Mouse (Mus musculus) midbrain, embryonic 15.5 days (tissue): ENCODE results near the gene Fam189a2. TPM values are rescaled to one million over a fixed set of nuclear protein-coding genes. Genes with fewer than 3 reads are reported as not detected.

Experiments used
- ATAC-seq: fragments of 200-750 bp; cut with Nextera tagmentation; replicated peaks from 2 replicates; pipeline ENCODE4 v1.8.0; 2017; ENCODE audit warnings: moderate TSS enrichment
- H3K27ac ChIP-seq: fragments of 300-500 bp; sonication (generic); 2 replicates; pipeline ENCODE4 v1.5.1; 2015; ENCODE audit warnings: mild to moderate bottlenecking, inconsistent platforms
- H3K27me3 ChIP-seq: fragments of 300-500 bp; sonication (generic); replicated peaks from 2 replicates; pipeline ENCODE4 v1.6.1; 2015; ENCODE audit warnings: inconsistent platforms
- H3K36me3 ChIP-seq: fragments of 300-500 bp; sonication (generic); replicated peaks from 2 replicates; pipeline ENCODE4 v1.6.1; 2015; ENCODE audit warnings: inconsistent platforms
- H3K4me1 ChIP-seq: fragments of 300-500 bp; sonication (generic); 2 replicates; pipeline ENCODE4 v1.6.1; 2015; ENCODE audit warnings: inconsistent platforms
- H3K4me2 ChIP-seq: fragments of 300-500 bp; sonication (generic); 2 replicates; pipeline ENCODE4 v1.6.1; 2015; ENCODE audit warnings: inconsistent platforms, mild to moderate bottlenecking, moderate library complexity
- H3K4me3 ChIP-seq: fragments of 300-500 bp; sonication (generic); 2 replicates; pipeline ENCODE4 v1.5.1; 2015; ENCODE audit warnings: mild to moderate bottlenecking, inconsistent platforms
- H3K9ac ChIP-seq: fragments of 300-500 bp; sonication (generic); 2 replicates; pipeline ENCODE4 v1.6.1; 2015; ENCODE audit warnings: mild to moderate bottlenecking, inconsistent platforms
- H3K9me3 ChIP-seq: fragments of 300-500 bp; sonication (generic); 2 replicates; pipeline ENCODE4 v1.6.1; 2016; ENCODE audit warnings: inconsistent platforms
- WGBS: fragments of 180-500 bp; shearing (Covaris S2); methylation state at CpG from one replicate; pipeline ENCODE4 v1.1.7; 2015; ENCODE audit warnings: mixed read lengths; 5-methylcytosine and 5-hydroxymethylcytosine counted together
- polyA plus RNA-seq: library from polyadenylated mRNA; unstranded; fragments of >200 nt; fragmentation: Nextera tagmentation; extraction: Ambion mirVana; gene quantifications from 2 replicates; pipeline ENCODE4 v1.2.1, GENCODE M21; 2015

Gene Fam189a2
- polyA plus RNA-seq, 1 experiment from 2014 or later, result 1.8 TPM

- ATAC-seq, result no peak
- Histone ChIP-seq H3K9ac (no peak overlapping the region), H3K27ac (no peak overlapping the region), H3K27me3 (no peaks in the 10 kb centered on the region), H3K4me2 (no peak overlapping the region), H3K9me3 (no peaks in the 10 kb centered on the region), H3K4me3 (no peak overlapping the region), H3K4me1 (peaks cover 1% of the 10 kb centered on the region), H3K36me3 (no peaks in the 10 kb centered on the region)
- 96% methylated on average over 9 of the region's 9 CpGs for WGBS
Measured at GRCm38 (mm10) chr19:23966376-23966775, 64.4 kb downstream of the Fam189a2 start.

- Histone ChIP-seq H3K27me3 (no peaks in the 10 kb centered on the region), H3K36me3 (no peaks in the 10 kb centered on the region), H3K4me3 (no peak overlapping the region), H3K9me3 (no peaks in the 10 kb centered on the region), H3K27ac (no peak overlapping the region), H3K4me2 (no peak overlapping the region), H3K9ac (no peak overlapping the region), H3K4me1 (peaks cover 17% of the 10 kb centered on the region)
- WGBS, result 62% methylated on average over 10 of the region's 10 CpGs
- no peak for ATAC-seq
Measured at GRCm38 (mm10) chr19:23964401-23964910, 66.4 kb downstream of the Fam189a2 start.

- peaks cover 17% of the 10 kb centered on the region for H3K4me1 ChIP-seq
- ATAC-seq, result peak; percentile 81
- H3K9me3 ChIP-seq, result no peaks in the 10 kb centered on the region
- H3K4me2 ChIP-seq, result no peak overlapping the region
- no peak overlapping the region for H3K9ac ChIP-seq
- no peak overlapping the region for H3K27ac ChIP-seq
- H3K36me3 ChIP-seq, result no peaks in the 10 kb centered on the region
- WGBS, result 3% methylated on average over 8 of the region's 8 CpGs
- no peak overlapping the region for H3K4me3 ChIP-seq
- H3K27me3 ChIP-seq, result no peaks in the 10 kb centered on the region
Measured at GRCm38 (mm10) chr19:23961516-23961915, 69.3 kb downstream of the Fam189a2 start.

GRCm38 (mm10) chr19:23960831-23961447 lies 69.9 kb downstream of the Fam189a2 start:
- Histone ChIP-seq H3K9ac (no peak overlapping the region), H3K36me3 (no peaks in the 10 kb centered on the region), H3K4me3 (no peak overlapping the region), H3K4me2 (no peak overlapping the region), H3K9me3 (no peaks in the 10 kb centered on the region), H3K4me1 (peaks cover 17% of the 10 kb centered on the region), H3K27ac (peak overlapping the region; percentile 65), H3K27me3 (no peaks in the 10 kb centered on the region)
- peak; percentile 46; the same call in 1 of the 2 replicates for ATAC-seq
- 64% methylated on average over 6 of the region's 6 CpGs for WGBS

- Histone ChIP-seq H3K27ac (peak overlapping the region; percentile 65), H3K4me1 (peaks cover 17% of the 10 kb centered on the region)
- peak; percentile 43; the same call in 1 of the 2 replicates for ATAC-seq
Measured at GRCm38 (mm10) chr19:23960275-23960674, 70.5 kb downstream of the Fam189a2 start.

GRCm38 (mm10) chr19:23959870-23960269 lies 70.9 kb downstream of the Fam189a2 start:
- Histone ChIP-seq H3K9ac (no peak overlapping the region), H3K4me3 (no peak overlapping the region), H3K4me1 (peaks cover 17% of the 10 kb centered on the region), H3K9me3 (no peaks in the 10 kb centered on the region), H3K4me2 (no peak overlapping the region), H3K27me3 (no peaks in the 10 kb centered on the region), H3K36me3 (no peaks in the 10 kb centered on the region), H3K27ac (peak overlapping the region; percentile 52; the same call in 1 of the 2 replicates)
- ATAC-seq, result peak; percentile 57
- 49% methylated on average over 7 of the region's 7 CpGs for WGBS

More at GRCm38 (mm10) chr19:23960275-23960674, 70.5 kb downstream of the Fam189a2 start:
- WGBS, result 26% methylated on average over 3 of the region's 3 CpGs
- H3K27me3 ChIP-seq, result no peaks in the 10 kb centered on the region
- no peak overlapping the region for H3K9ac ChIP-seq
- H3K4me2 ChIP-seq, result no peak overlapping the region
- H3K4me3 ChIP-seq, result no peak overlapping the region
- no peaks in the 10 kb centered on the region for H3K9me3 ChIP-seq
- H3K36me3 ChIP-seq, result no peaks in the 10 kb centered on the region

GRCm38 (mm10) chr19:23958925-23959324 lies 71.9 kb downstream of the Fam189a2 start:
- 45% methylated on average over 6 of the region's 6 CpGs for WGBS
- no peak overlapping the region for H3K4me2 ChIP-seq

GRCm38 (mm10) chr19:23957563-23957962 lies 73.3 kb downstream of the Fam189a2 start:
- Histone ChIP-seq H3K9me3 (no peaks in the 10 kb centered on the region), H3K36me3 (no peaks in the 10 kb centered on the region), H3K9ac (no peak overlapping the region), H3K4me2 (no peak overlapping the region), H3K4me1 (peaks cover 17% of the 10 kb centered on the region), H3K27me3 (no peaks in the 10 kb centered on the region), H3K27ac (no peak overlapping the region), H3K4me3 (no peak overlapping the region)
- no peak for ATAC-seq
- 74% methylated on average over 7 of the region's 7 CpGs for WGBS

More at GRCm38 (mm10) chr19:23958925-23959324, 71.9 kb downstream of the Fam189a2 start:
- Histone ChIP-seq H3K9ac (no peak overlapping the region), H3K4me3 (no peak overlapping the region), H3K36me3 (no peaks in the 10 kb centered on the region), H3K27ac (no peak overlapping the region), H3K27me3 (no peaks in the 10 kb centered on the region), H3K4me1 (peaks cover 17% of the 10 kb centered on the region), H3K9me3 (no peaks in the 10 kb centered on the region)
- no peak for ATAC-seq

GRCm38 (mm10) chr19:23956299-23956975 lies 74.4 kb downstream of the Fam189a2 start:
- Histone ChIP-seq H3K4me1 (peaks cover 16% of the 10 kb centered on the region), H3K4me3 (no peak overlapping the region), H3K4me2 (no peak overlapping the region), H3K36me3 (no peaks in the 10 kb centered on the region), H3K27me3 (no peaks in the 10 kb centered on the region), H3K27ac (no peak overlapping the region), H3K9ac (no peak overlapping the region), H3K9me3 (no peaks in the 10 kb centered on the region)
- ATAC-seq, result no peak
- WGBS, result 74% methylated on average over 17 of the region's 17 CpGs

GRCm38 (mm10) chr19:23955461-23955860 lies 75.4 kb downstream of the Fam189a2 start:
- Histone ChIP-seq H3K4me3 (no peak overlapping the region), H3K27me3 (no peaks in the 10 kb centered on the region), H3K4me1 (peaks cover 8% of the 10 kb centered on the region), H3K36me3 (no peaks in the 10 kb centered on the region), H3K9ac (no peak overlapping the region), H3K27ac (no peak overlapping the region), H3K9me3 (no peaks in the 10 kb centered on the region), H3K4me2 (no peak overlapping the region)
- no peak for ATAC-seq
- 92% methylated on average over 8 of the region's 8 CpGs for WGBS

GRCm38 (mm10) chr19:23948301-23949000 lies 82.4 kb downstream of the Fam189a2 start:
- Histone ChIP-seq H3K27me3 (no peaks in the 10 kb centered on the region; the same call in 1 of the 2 replicates), H3K36me3 (peaks cover 29% of the 10 kb centered on the region), H3K9ac (no peak overlapping the region), H3K4me1 (peaks cover 6% of the 10 kb centered on the region; the same call in 1 of the 2 replicates), H3K27ac (no peak overlapping the region), H3K4me2 (no peak overlapping the region), H3K9me3 (no peaks in the 10 kb centered on the region), H3K4me3 (no peak overlapping the region)
- WGBS, result 11% methylated on average over 12 of the region's 12 CpGs
- peak; percentile 40; the same call in 1 of the 2 replicates for ATAC-seq

- no peak overlapping the region for H3K4me3 ChIP-seq
- whole genome bisulfite sequencing, result 12% methylated on average over 4 of the region's 4 CpGs
- no peak overlapping the region for H3K4me2 ChIP-seq
- no peaks in the 10 kb centered on the region for H3K9me3 ChIP-seq
- no peak overlapping the region for H3K9ac ChIP-seq
- H3K4me1 ChIP-seq, result peaks cover 6% of the 10 kb centered on the region; the same call in 1 of the 2 replicates
- no peaks in the 10 kb centered on the region; the same call in 1 of the 2 replicates for H3K27me3 ChIP-seq
- H3K27ac ChIP-seq, result no peak overlapping the region
- H3K36me3 ChIP-seq, result peaks cover 29% of the 10 kb centered on the region
- no peak for ATAC-seq
Measured at GRCm38 (mm10) chr19:23947871-23948270, 82.9 kb downstream of the Fam189a2 start.
